16 mouse cellular contexts compared by ENCODE assay signal in the genomic region with DNA sequence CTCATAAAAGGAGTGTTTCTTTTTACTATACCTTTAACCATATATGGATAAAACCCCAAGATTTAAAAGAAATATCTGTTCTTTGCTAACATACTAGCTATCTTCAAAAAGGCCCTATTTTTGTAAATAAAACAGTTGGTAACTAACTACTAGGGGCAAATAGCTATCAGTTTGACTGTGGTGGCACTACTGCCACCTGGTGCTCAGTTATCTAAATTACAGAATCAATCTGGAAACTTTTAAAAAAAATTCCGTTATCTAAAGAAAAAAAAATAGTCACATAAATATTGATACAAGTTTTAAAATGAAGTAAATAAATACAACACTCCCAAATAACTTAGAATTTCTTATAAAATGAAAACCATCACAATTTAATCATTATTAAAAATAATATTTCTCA.
A peak's percentile ranks its signal among the peaks of the same experiment; 100 is the strongest.
DNase-seq lines count a peak whose midpoint lies in the region; ATAC-seq and TF ChIP-seq lines count a peak whose summit lies in the region.
"Had no signal": no experiment of that assay in that cellular context is flagged by ENCODE, and none has a peak within 500 bp of the region (broad histone marks: within the 10 kb centered on the region; RNA-seq: fewer than 3 reads in every experiment).

No protein-coding gene starts in this region.

- no peaks in the 10 kb centered on the region for H3K9me3 ChIP-seq in kidney, postnatal 0 days (replicated peaks; ENCODE audit: low read length)
- no peaks in the 10 kb centered on the region for H3K9me3 ChIP-seq in kidney, embryonic 16.5 days (ENCODE audit: low read length)
- H3K9me3 ChIP-seq: hindbrain, embryonic 15.5 days had no signal

- no peak overlapping the region for H3K4me2 ChIP-seq in kidney, postnatal 0 days (ENCODE audit: low read length)
- no peak overlapping the region for H3K4me2 ChIP-seq in kidney, embryonic 16.5 days (replicated peaks; ENCODE audit: low read depth, low read length)
- H3K4me2 ChIP-seq: hindbrain, embryonic 15.5 days; liver, embryonic 11.5 days had no signal

- ATAC-seq in kidney, postnatal 0 days (replicated peaks; ENCODE audit: low FRiP score, low read depth): no peak
- ATAC-seq in kidney, embryonic 16.5 days (ENCODE audit: low FRiP score, low TSS enrichment): no peak
- ATAC-seq in erythroblast, adult 5-6 weeks (replicated peaks; ENCODE audit: low FRiP score, poor library complexity, severe bottlenecking): no peak
- ATAC-seq in monocyte, adult 5-6 weeks (replicated peaks; ENCODE audit: insufficient number of reproducible peaks, low FRiP score, low TSS enrichment, poor library complexity, severe bottlenecking): no peak

- H3K27ac ChIP-seq in kidney, postnatal 0 days: no peak overlapping the region
- no peak overlapping the region for H3K27ac ChIP-seq in kidney, embryonic 16.5 days (ENCODE audit: low read length)
- H3K27ac ChIP-seq: hindbrain, embryonic 15.5 days; macrophage had no signal

- H3K4me1 ChIP-seq in kidney, postnatal 0 days (replicated peaks; ENCODE audit: insufficient read depth, low read length): no peaks in the 10 kb centered on the region
- no peaks in the 10 kb centered on the region for H3K4me1 ChIP-seq in kidney, embryonic 16.5 days (ENCODE audit: insufficient read depth, low read length)
- H3K4me1 ChIP-seq: hindbrain, embryonic 15.5 days had no signal

- H3K36me3 ChIP-seq in kidney, postnatal 0 days (ENCODE audit: insufficient read depth, low read length): no peaks in the 10 kb centered on the region
- H3K36me3 ChIP-seq in kidney, embryonic 16.5 days (ENCODE audit: insufficient read depth, low read length): no peaks in the 10 kb centered on the region
- H3K36me3 ChIP-seq: hindbrain, embryonic 15.5 days had no signal

- DNase-seq in embryo, embryonic 10 days (ENCODE audit: low spot score): peak; percentile 35
- DNase-seq in embryo, embryonic 9.5 days (ENCODE audit: extremely low spot score): no peak
- peak; percentile 21 for DNase-seq in kidney, postnatal 0 days (ENCODE audit: low spot score)
- peak; percentile 48 for DNase-seq in 3T3-L1 (ENCODE audit: low read depth, low spot score)
- DNase-seq in R1 (ENCODE audit: low read depth, low spot score): peak; percentile 3
- DNase-seq: adrenal gland, adult 2 months; B cell, adult 2 months; cerebellum, postnatal 25 days; spleen, adult 18-20 months; thymus, postnatal 4 days had no signal

- no peak overlapping the region for H3K4me3 ChIP-seq in kidney, postnatal 0 days (replicated peaks; ENCODE audit: low read depth, low read length)
- H3K4me3 ChIP-seq in kidney, embryonic 16.5 days (ENCODE audit: low read length): no peak overlapping the region
- H3K4me3 ChIP-seq: hindbrain, embryonic 15.5 days had no signal

- H3K27me3 ChIP-seq in kidney, postnatal 0 days (ENCODE audit: insufficient read depth, low read length): no peaks in the 10 kb centered on the region
- H3K27me3 ChIP-seq in kidney, embryonic 16.5 days (ENCODE audit: insufficient read depth, low read length): no peaks in the 10 kb centered on the region
- H3K27me3 ChIP-seq: hindbrain, embryonic 15.5 days had no signal

- H3K9ac ChIP-seq in kidney, postnatal 0 days (ENCODE audit: low read depth, low read length): no peak overlapping the region
- H3K9ac ChIP-seq in kidney, embryonic 16.5 days (replicated peaks; ENCODE audit: low read length): no peak overlapping the region
- H3K9ac ChIP-seq: hindbrain, embryonic 15.5 days had no signal

- 67% methylated on average over 1 of the region's 1 CpGs for WGBS in kidney, postnatal 0 days
- 69% methylated on average over 1 of the region's 1 CpGs for whole genome bisulfite sequencing in kidney, embryonic 16.5 days

- peak; percentile 51 for TF ChIP-seq CTCF in kidney, postnatal 0 days (IDR thresholded peaks at IDR 0.05; ENCODE audit: low read depth)
